ENCODE assay signal across 29 mouse cellular contexts in genomic region chr13:24206097-24206496, GRCm38 (mm10).
DNase-seq lines count a peak whose midpoint lies in the region; ATAC-seq and TF ChIP-seq lines count a peak whose summit lies in the region.
"Had no signal": no experiment of that assay in that cellular context is flagged by ENCODE, and none has a peak within 500 bp of the region (broad histone marks: within the 10 kb centered on the region; RNA-seq: fewer than 3 reads in every experiment).

No protein-coding gene starts in this region.

- H3K27me3 ChIP-seq in hindbrain, postnatal 0 days (ENCODE audit: insufficient read depth, low read length) = no peaks in the 10 kb centered on the region
- H3K27me3 ChIP-seq in forebrain, embryonic 13.5 days = no peaks in the 10 kb centered on the region
- H3K27me3 ChIP-seq: embryonic facial prominence, embryonic 12.5 days; forebrain, embryonic 15.5 days; limb, embryonic 12.5 days; liver, embryonic 15.5 days; neural tube, embryonic 12.5 days; Patski had no signal

- TF ChIP-seq POLR2A in bone marrow, adult 2 months (IDR thresholded peaks at IDR 0.05; ENCODE audit: borderline replicate concordance, control insufficient read depth, low read depth, low read length) = no peak

- ATAC-seq in megakaryocyte, adult 5-6 weeks (ENCODE audit: poor library complexity, severe bottlenecking) = peak; percentile 51; the same call in 1 of the 2 replicates
- no peak for ATAC-seq in hindbrain, postnatal 0 days
- ATAC-seq in forebrain, embryonic 13.5 days = no peak
- ATAC-seq: forebrain, embryonic 15.5 days; intestine, embryonic 16.5 days; Patski had no signal

- 65% methylated on average over 6 of the region's 6 CpGs for WGBS in bone marrow, adult 2 months
- WGBS in hindbrain, postnatal 0 days = 53% methylated on average over 6 of the region's 6 CpGs
- WGBS in forebrain, embryonic 13.5 days = 56% methylated on average over 6 of the region's 6 CpGs

- no peaks in the 10 kb centered on the region for H3K36me3 ChIP-seq in hindbrain, postnatal 0 days (ENCODE audit: insufficient read depth, low read length)
- H3K36me3 ChIP-seq in forebrain, embryonic 13.5 days (ENCODE audit: poor library complexity, severe bottlenecking) = no peaks in the 10 kb centered on the region
- H3K36me3 ChIP-seq: embryonic facial prominence, embryonic 12.5 days; forebrain, embryonic 15.5 days; limb, embryonic 12.5 days; liver, embryonic 15.5 days; neural tube, embryonic 12.5 days had no signal

- no peak overlapping the region for H3K4me2 ChIP-seq in hindbrain, postnatal 0 days (ENCODE audit: low read depth, low read length)
- no peak overlapping the region for H3K4me2 ChIP-seq in forebrain, embryonic 13.5 days
- H3K4me2 ChIP-seq: embryonic facial prominence, embryonic 12.5 days; forebrain, embryonic 15.5 days; limb, embryonic 12.5 days; liver, embryonic 15.5 days; lung, embryonic 14.5 days; midbrain, embryonic 11.5 days; neural tube, embryonic 12.5 days had no signal

- peak overlapping the region; percentile 59; the same call in 1 of the 2 replicates for H3K27ac ChIP-seq in bone marrow, adult 2 months (ENCODE audit: control insufficient read depth, insufficient read depth, low read depth, low read length, poor library complexity)
- peak overlapping the region; percentile 72 for H3K27ac ChIP-seq in layer of hippocampus, adult 2 months
- no peak overlapping the region for H3K27ac ChIP-seq in hindbrain, postnatal 0 days
- no peak overlapping the region for H3K27ac ChIP-seq in forebrain, embryonic 13.5 days
- H3K27ac ChIP-seq: embryonic facial prominence, embryonic 12.5 days; forebrain, embryonic 15.5 days; limb, embryonic 12.5 days; liver, embryonic 15.5 days; neural tube, embryonic 12.5 days had no signal

- no peak overlapping the region for H3K4me3 ChIP-seq in bone marrow, adult 2 months (replicated peaks; ENCODE audit: control insufficient read depth, low read depth, low read length)
- peak overlapping the region; percentile 36 for H3K4me3 ChIP-seq in layer of hippocampus, adult 2 months
- no peak overlapping the region for H3K4me3 ChIP-seq in hindbrain, postnatal 0 days (ENCODE audit: low read length)
- no peak overlapping the region for H3K4me3 ChIP-seq in forebrain, embryonic 13.5 days
- H3K4me3 ChIP-seq: embryonic facial prominence, embryonic 12.5 days; forebrain, embryonic 15.5 days; limb, embryonic 12.5 days; liver, embryonic 15.5 days; myocyte; neural tube, embryonic 12.5 days had no signal

- H3K9me3 ChIP-seq in hindbrain, postnatal 0 days (ENCODE audit: low read length) = no peaks in the 10 kb centered on the region
- no peaks in the 10 kb centered on the region for H3K9me3 ChIP-seq in forebrain, embryonic 13.5 days (replicated peaks)
- H3K9me3 ChIP-seq: embryonic facial prominence, embryonic 12.5 days; forebrain, embryonic 15.5 days; limb, embryonic 12.5 days; liver, embryonic 15.5 days; neural tube, embryonic 12.5 days had no signal

- H3K4me1 ChIP-seq in bone marrow, adult 2 months (ENCODE audit: control insufficient read depth, insufficient read depth, low read length) = no peaks in the 10 kb centered on the region; the same call in 1 of the 2 replicates
- H3K4me1 ChIP-seq in hindbrain, postnatal 0 days (ENCODE audit: insufficient read depth, low read length) = 0 out of 2 replicates have a peak, but pooled peaks cover 3% of the 10 kb centered on the region
- peaks cover 8% of the 10 kb centered on the region; the same call in 1 of the 2 replicates for H3K4me1 ChIP-seq in forebrain, embryonic 13.5 days
- H3K4me1 ChIP-seq: liver, embryonic 15.5 days; neural tube, embryonic 12.5 days had no signal

- TF ChIP-seq CTCF in bone marrow, adult 2 months (IDR thresholded peaks at IDR 0.05; ENCODE audit: control insufficient read depth, insufficient read depth, low read length) = no peak
- no peak for TF ChIP-seq CTCF in layer of hippocampus, adult 2 months (conservative IDR thresholded peaks at IDR 0.05)
- TF ChIP-seq CTCF in hindbrain, postnatal 0 days (IDR thresholded peaks at IDR 0.05; ENCODE audit: low read depth) = no peak

- no peak overlapping the region for H3K9ac ChIP-seq in hindbrain, postnatal 0 days (replicated peaks; ENCODE audit: low read length)
- no peak overlapping the region for H3K9ac ChIP-seq in forebrain, embryonic 13.5 days
- H3K9ac ChIP-seq: embryonic facial prominence, embryonic 12.5 days; forebrain, embryonic 15.5 days; limb, embryonic 12.5 days; liver, embryonic 15.5 days; lung, embryonic 14.5 days; neural tube, embryonic 12.5 days had no signal

- peak; percentile 29 to 30 for DNase-seq in B cell, adult 2 months
- peak; percentile 44 to 47 for DNase-seq in layer of hippocampus, adult 2 months (ENCODE audit: low spot score in 2 of 2)
- DNase-seq in kidney, adult 8-10 months = no peak
- DNase-seq in hindbrain, postnatal 0 days (ENCODE audit: low spot score) = no peak
- DNase-seq in urinary bladder, postnatal 4 days (ENCODE audit: low spot score in 2 of 2) = no peak
- DNase-seq: adrenal gland, postnatal 10 days; cerebellum, adult 9-10 months; cerebellum, postnatal 36 days; embryo, embryonic 11 days; gastrocnemius, postnatal 10 days; heart, postnatal 14 days; kidney, adult 9 months; kidney, postnatal 10 days; lung, embryonic 14.5 days; lung, postnatal 14 days; right cerebral cortex, postnatal 14 days; thymus, postnatal 4 days had no signal

Comparison
In these comparisons a context has a peak if more than half of its experiments do, and no peak if none do; other contexts are left out.
1. DNase-seq: peak in B cell, adult 2 months (2 of 2) and layer of hippocampus, adult 2 months (2 of 2); none in kidney, adult 8-10 months (0 of 2), hindbrain, postnatal 0 days (single experiment) and urinary bladder, postnatal 4 days (0 of 2).
2. H3K27ac ChIP-seq: peak in bone marrow, adult 2 months (single experiment) and layer of hippocampus, adult 2 months (single experiment); none in hindbrain, postnatal 0 days (single experiment) and forebrain, embryonic 13.5 days (single experiment).